Mouse (Mus musculus): ENCODE results near the gene Atad1.

The Atad1 gene

GRCm38 (mm10) chr19:32665243-32665642 lies 74.3 kb downstream of the Atad1 start:
- DNase-seq, result no peak

- DNase-seq, result no peak
These were observed 76.7 kb downstream of the Atad1 start for GRCm38 (mm10) chr19:32662936-32663335.

GRCm38 (mm10) chr19:32659346-32659745 lies 80.2 kb downstream of the Atad1 start:
- DNase-seq, result no peak

GRCm38 (mm10) chr19:32653630-32654362 lies 85.8 kb downstream of the Atad1 start:
- no peak for DNase-seq

- DNase-seq, result no peak
These were observed 86.5 kb downstream of the Atad1 start for GRCm38 (mm10) chr19:32653122-32653521.

GRCm38 (mm10) chr19:32651046-32651445 lies 88.5 kb downstream of the Atad1 start:
- DNase-seq, result no peak

- DNase-seq, result no peak
These were observed 91.5 kb downstream of the Atad1 start for GRCm38 (mm10) chr19:32648019-32648571.

- no peak for DNase-seq
These were observed 93.2 kb downstream of the Atad1 start for GRCm38 (mm10) chr19:32646382-32646781.

GRCm38 (mm10) chr19:32645939-32646338 lies 93.6 kb downstream of the Atad1 start:
- DNase-seq, result no peak

GRCm38 (mm10) chr19:32643642-32644041 lies 95.9 kb downstream of the Atad1 start:
- no peak for DNase-seq

- no peak for DNase-seq
These were observed 97.6 kb downstream of the Atad1 start for GRCm38 (mm10) chr19:32641995-32642394.

GRCm38 (mm10) chr19:32641535-32641934 lies 98.1 kb downstream of the Atad1 start:
- no peak for DNase-seq

GRCm38 (mm10) chr19:32638276-32638903 lies 101.2 kb downstream of the Atad1 start:
- no peak for DNase-seq

- DNase-seq, result no peak
These were observed 102.0 kb downstream of the Atad1 start for GRCm38 (mm10) chr19:32637357-32638275.

GRCm38 (mm10) chr19:32634916-32635315 lies 104.7 kb downstream of the Atad1 start:
- DNase-seq, result no peak

- no peak for DNase-seq
These were observed 110.9 kb downstream of the Atad1 start for GRCm38 (mm10) chr19:32628572-32629132.

- DNase-seq, result no peak
These were observed 112.0 kb downstream of the Atad1 start for GRCm38 (mm10) chr19:32627631-32628030.

- DNase-seq, result peak; percentile 12 to 49
These were observed 112.7 kb downstream of the Atad1 start for GRCm38 (mm10) chr19:32626768-32627331.

- no peak for DNase-seq
These were observed 117.4 kb downstream of the Atad1 start for GRCm38 (mm10) chr19:32622142-32622541.

Measured in thymus, adult 18-20 months (tissue).